24 mouse cellular contexts compared by ENCODE assay signal in genomic region chr14:27536441-27536840, GRCm38 (mm10).
"Had no signal": no experiment of that assay in that cellular context is flagged by ENCODE, and none has a peak within 500 bp of the region (broad histone marks: within the 10 kb centered on the region; RNA-seq: fewer than 3 reads in every experiment).

No protein-coding gene starts in this region.

- ATAC-seq: forebrain, postnatal 0 days; hindbrain, embryonic 16.5 days; inflammation-experienced regulatory T-cells, adult 6 months; liver, embryonic 12.5 days had no signal

- H3K36me3 ChIP-seq: heart, embryonic 10.5 days; heart, embryonic 12.5 days; hindbrain, embryonic 10.5 days; hindbrain, embryonic 12.5 days; limb, embryonic 13.5 days; limb, embryonic 15.5 days; liver, embryonic 12.5 days had no signal

- H3K9ac ChIP-seq: forebrain, postnatal 0 days; heart, embryonic 12.5 days; hindbrain, embryonic 12.5 days; hindbrain, embryonic 14.5 days; limb, embryonic 13.5 days; limb, embryonic 15.5 days; liver, embryonic 12.5 days; liver, embryonic 14.5 days had no signal

- H3K4me1 ChIP-seq: heart, embryonic 10.5 days; heart, embryonic 12.5 days; hindbrain, embryonic 10.5 days; hindbrain, embryonic 12.5 days; limb, embryonic 13.5 days; limb, embryonic 15.5 days; liver, embryonic 12.5 days had no signal

- H3K27me3 ChIP-seq: heart, embryonic 12.5 days; hindbrain, embryonic 12.5 days; limb, embryonic 13.5 days; limb, embryonic 15.5 days; liver, embryonic 12.5 days had no signal

- H3K9me3 ChIP-seq: heart, embryonic 10.5 days; heart, embryonic 12.5 days; hindbrain, embryonic 10.5 days; hindbrain, embryonic 12.5 days; limb, embryonic 13.5 days; limb, embryonic 15.5 days had no signal

- H3K27ac ChIP-seq: heart, embryonic 10.5 days; hindbrain, embryonic 10.5 days; hindbrain, embryonic 12.5 days; hindbrain, embryonic 14.5 days; kidney, postnatal 0 days; limb, embryonic 13.5 days; limb, embryonic 15.5 days; liver, embryonic 12.5 days; liver, embryonic 14.5 days had no signal

- H3K4me2 ChIP-seq: heart, embryonic 12.5 days; hindbrain, embryonic 12.5 days; hindbrain, embryonic 14.5 days; limb, embryonic 13.5 days; limb, embryonic 15.5 days; liver, embryonic 12.5 days had no signal

- H3K4me3 ChIP-seq: heart, embryonic 10.5 days; heart, embryonic 12.5 days; hindbrain, embryonic 10.5 days; hindbrain, embryonic 12.5 days; limb, embryonic 13.5 days; limb, embryonic 15.5 days; liver, embryonic 12.5 days had no signal

- DNase-seq: forebrain, postnatal 0 days; gastrocnemius, postnatal 14 days; gastrocnemius, postnatal 36 days; heart, adult 11 months; heart, postnatal 10 days; heart, postnatal 4 days; kidney, adult 11 months; kidney, adult 8-10 months; kidney, postnatal 14 days; layer of hippocampus, adult 9-11 months; layer of hippocampus, postnatal 36 days; left cerebral cortex, postnatal 4 days had no signal
